Mouse (Mus musculus) T-helper 17 cell (primary cell): Measurements from ENCODE around the gene Sept6.

Source experiments
- in situ Hi-C, 2 experiments: fragments of 300-600 bp; cut with MboI, MseI; formaldehyde crosslinking; loops; 1 replicate in 1 of 2; 2 replicates in 1 of 2; pipeline ENCODE4 v1.15.1; 2025; ENCODE audit warnings: high pct_unique_total_duplicates in 2 of 2

Sept6 gene

DNA sequence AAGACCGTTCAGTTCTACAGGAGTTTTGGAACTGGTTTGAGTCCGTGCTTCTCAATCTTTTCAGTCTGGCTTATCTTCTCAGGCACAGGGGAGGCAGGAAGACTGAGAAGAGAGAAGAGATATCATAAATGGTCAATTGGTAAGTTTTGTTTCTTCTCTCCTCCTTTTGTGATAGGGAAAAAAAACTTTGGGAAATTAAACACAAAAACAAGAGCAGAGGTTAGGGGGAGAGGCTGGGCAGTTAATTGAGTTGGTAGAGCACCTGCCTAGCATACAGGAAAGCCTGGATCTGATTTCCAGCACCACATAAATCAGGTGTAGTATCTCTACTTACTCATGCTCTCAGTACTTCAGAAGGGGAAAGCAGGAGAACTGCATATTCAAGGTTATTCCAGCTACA, at the start of gene Sept6:
Gene Sept6 (minus strand): TSS at position 101 of the 400 bp plus-strand sequence.
- in situ Hi-C loops = no loop called here

DNA sequence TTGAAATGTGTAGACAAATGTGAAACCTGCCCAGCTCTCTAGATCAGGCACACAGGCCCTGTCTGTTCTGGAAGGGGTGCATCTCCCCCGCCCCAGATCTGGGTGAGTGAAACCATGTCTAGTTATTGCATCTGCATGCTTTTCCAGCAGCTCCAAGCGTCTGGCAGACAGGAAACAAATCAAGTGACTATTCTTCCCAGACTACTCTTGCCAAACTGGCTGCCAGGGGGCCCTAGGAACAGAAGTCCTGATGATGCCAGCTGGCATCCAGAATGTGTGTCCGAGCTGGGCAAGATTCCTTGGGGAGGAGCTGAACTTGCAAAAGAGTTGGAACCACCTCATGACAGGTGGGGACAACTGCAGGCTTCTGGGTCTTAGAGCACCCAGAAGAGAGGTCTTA, 36.8 kb upstream of the Sept6 start:
- in situ Hi-C loops = loop anchor here (5.0 to 10.0 kb wide), 2 partner anchors 186 to 204 kb away; no protein-coding TSS in a partner anchor

DNA sequence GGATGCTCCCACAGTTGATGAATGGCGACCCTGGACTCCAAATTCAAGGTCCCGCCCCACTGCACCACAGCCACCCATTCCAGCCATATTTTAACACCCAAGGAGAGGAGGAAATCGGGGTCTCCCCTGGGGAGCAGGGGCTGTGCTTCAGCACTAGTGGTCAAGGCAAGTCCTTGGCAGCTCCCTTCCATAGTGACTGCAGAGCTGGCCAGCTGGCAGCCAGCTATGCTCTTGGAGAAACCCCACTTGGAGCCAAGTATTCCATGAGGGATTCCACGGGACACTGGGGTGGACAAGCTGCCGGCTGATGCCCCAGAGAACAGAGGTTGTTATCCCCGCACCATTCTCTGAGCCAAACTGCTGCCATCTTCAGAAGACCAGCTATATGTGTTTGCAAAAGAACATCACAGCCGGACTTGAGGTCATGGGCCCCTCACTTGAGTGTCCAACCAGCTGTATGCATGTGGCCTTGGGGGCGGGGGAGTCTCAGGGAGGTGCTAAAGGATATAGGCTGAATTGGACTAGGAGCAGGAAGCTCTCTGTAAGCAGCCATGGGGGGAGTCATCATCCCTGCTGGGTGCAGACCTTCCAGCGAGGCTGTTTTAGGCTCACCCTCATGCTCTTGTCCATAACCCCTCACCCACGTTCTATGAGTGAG, 32.2 kb upstream of the Sept6 start:
- in situ Hi-C loops = loop anchor here (5.0 to 10.0 kb wide), 2 partner anchors 91 to 199 kb away; no protein-coding TSS in a partner anchor

DNA sequence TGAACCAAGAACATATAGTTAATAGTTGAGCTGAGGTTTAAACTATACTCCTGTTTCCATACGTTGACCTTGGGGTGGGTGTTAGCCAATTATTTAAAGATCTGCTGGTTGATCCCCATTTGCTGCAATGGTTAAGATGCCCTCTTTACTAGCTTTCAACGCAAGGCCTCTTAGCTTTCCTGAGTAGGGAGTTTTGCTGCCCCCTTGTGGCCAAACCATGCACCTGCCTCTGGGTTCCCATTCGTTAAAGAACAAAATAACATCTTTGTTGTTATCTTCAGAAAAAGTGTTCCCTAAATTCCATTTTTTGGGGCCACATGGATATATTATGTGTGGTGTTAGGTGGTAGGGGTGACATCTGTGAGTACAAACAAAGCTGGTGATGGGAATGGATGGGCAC, 31.1 kb upstream of the Sept6 start:
- in situ Hi-C loops = loop anchor here (5.0 to 10.0 kb wide), 2 partner anchors 90 to 198 kb away; no protein-coding TSS in a partner anchor

DNA sequence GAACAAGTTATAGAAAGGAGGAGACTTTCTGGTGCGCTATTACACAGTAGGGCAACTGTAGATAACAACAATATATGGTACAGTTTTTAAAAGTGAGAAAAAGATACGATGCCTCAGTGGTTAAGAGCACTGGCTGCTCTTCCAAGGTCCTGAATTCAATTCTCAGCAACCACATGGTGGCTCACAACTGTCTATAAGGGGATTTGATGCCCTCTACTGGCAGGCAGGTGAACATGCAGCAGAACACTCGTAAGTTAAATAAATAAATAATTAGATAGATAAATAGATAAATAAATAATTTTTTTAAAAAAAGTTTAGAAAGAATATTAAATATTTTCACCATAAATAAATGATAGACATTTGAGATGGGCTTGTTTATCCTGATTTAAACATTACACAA, 27.5 kb upstream of the Sept6 start:
- in situ Hi-C loops = no loop called here

DNA sequence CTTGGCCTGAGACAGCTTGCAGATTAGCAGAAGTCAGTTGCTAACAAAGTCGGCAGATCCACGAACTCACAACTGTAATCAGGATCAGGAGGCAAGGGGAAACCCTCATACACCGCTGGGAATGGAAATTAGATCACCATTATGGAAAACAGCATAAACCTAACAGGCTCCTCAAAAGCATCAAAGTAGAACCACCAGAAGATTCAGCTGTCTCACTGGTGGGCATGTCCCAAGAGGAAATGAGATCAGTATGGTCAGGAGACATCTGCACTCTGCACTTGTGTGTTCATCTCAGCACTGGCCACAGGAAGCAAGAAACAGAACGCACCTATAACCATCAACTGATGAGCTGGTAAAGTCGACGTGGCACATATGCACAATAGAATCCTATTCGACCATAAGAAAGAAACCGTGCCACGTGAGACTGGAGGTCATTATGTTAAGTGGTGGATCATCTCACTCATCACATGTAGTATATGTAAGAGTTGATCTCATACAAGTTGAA, 26.6 kb upstream of the Sept6 start:
- in situ Hi-C loops = no loop called here

DNA sequence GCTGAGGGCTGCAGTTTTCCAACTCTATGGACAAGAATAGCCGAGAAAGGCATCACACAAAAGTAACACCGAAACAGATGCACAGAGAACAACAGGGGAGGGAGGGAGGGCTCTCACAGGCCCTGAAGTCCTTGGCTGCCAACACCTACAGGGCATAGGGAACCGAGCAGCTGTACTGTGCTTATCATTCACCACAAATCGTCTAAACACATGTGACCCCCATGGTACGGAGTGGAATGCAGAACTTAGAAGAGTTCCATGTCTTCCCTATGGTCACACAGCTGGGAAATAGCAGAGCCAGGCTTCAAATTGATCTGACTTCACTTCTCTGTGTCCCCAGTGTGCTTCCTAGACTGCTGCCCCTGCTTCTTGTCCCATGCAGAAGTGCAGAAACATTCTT, 22.3 kb upstream of the Sept6 start:
- in situ Hi-C loops = loop anchor here in 1 of 2 experiments (5.0 kb wide), 1 partner anchor 87 kb away; no protein-coding TSS in a partner anchor

DNA sequence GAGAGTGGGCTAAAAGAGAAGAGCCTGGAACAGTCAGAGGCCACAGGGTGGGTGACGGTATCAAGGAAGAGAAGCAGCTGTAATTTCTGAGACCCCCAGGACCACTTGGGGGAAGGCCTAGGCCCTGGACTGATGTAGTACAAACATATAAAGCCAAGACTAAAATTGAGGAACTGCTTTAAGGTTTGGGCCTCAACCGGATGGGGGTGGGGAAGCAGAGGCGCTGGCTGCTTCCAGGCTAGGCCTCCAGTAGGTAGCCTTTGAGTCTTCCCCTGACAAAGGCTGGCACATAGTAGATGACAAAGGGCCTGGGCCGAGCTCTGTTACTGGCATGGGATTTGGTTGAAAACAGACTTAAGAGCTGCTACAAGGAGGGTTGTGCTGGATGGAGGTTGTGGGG, 555 bp downstream of the Sept6 start:
- in situ Hi-C loops = no loop called here

DNA sequence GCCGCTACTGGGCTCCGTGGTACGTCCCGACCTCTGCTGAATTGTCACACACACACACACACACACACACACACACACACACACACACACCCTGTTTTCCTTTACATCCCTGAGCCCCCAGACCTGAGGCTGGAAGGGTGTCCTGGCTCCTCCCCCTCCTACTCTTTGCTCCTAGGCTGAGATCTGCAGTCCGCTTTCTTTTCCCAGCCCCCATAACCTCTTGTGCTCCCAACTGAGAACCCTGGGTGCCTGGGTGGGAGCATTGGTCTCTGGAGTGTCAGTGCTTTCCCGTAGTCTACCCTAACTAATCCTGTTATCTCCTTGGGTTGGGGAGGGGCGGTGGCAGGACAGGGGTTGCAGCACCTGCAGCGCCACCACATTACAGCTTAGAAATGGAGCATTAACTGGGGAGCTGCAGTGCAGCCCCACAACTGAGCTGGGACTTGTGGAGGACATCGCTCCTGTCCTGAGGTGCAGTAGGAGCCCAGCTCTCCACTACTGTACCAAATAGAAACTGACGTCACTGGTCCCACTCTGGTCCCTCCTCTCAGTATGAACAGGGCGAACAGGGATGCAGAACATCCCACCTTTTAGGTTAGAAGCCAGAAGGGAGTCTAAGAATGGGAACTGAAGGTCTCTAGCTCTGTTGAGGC, 1.7 kb downstream of the Sept6 start:
- in situ Hi-C loops = loop anchor here (5.0 kb wide), 2 partner anchors 38 to 1088 kb away; no protein-coding TSS in a partner anchor

DNA sequence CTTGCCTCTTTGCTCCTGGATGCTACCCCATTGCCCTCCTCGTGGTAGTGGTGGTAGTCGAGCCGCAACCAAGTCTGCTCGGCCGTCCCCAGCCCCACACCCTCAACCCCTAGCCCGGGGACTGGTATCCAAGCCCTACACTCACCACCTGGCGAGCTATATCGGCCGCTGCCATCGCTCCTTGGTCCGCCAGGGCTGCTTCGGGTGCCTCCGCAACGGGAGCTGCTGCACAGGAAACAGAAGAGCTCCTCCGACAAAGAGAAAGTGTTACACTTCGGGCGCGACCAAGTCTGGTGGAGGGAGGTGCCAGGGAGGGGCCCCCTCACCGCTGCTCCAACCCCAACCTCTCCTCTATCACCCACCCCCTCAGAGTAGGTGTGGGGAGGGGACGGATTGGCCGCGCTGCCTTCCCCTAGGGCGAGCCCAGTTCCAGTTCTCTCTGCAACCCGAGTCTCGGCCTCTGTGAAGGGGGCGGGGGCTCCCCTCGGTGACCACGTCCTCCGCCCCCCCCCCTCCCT, 2.3 kb downstream of the Sept6 start:
- in situ Hi-C loops = loop anchor here (5.0 kb wide), 2 partner anchors 37 to 1087 kb away; no protein-coding TSS in a partner anchor

DNA sequence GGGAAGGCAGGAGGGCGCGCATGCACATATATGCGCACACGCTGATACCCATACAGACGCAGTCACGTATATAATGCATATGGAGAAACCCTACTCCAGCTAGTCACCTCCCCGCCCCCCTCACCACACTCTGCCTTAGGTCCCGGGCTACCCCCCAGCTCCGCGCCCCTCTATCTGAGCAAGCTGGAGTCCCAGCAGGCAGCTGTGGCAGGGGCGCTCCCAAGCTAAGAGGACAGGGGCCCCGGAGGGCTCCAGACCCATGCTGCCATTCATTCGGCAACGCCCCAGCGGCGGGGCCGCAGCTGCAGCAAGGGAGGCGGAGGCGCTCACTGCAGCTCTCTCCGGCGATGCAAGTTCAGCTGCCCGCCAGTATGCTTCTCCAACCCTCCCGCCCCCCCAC, 2.8 kb downstream of the Sept6 start:
- in situ Hi-C loops = loop anchor here (5.0 kb wide), 2 partner anchors 36 to 1086 kb away; no protein-coding TSS in a partner anchor

DNA sequence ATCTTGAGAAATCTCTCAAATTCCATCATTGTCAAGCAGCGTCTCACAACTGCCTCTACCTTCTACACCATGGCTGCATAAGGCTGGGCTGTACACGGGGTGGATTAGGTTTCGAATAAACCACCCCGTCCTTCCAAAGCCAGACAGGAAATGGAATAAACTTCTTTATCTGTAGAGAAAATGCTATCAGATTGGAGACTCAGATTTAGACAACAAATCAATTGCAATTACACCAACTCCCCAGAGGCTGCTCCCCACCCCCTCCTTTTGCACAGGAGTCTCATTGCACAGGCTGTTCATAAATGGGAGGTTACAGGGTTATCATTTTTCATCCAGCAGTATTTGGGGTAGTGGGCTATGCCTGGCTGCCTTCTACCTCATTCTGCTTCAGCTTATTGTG, 3.7 kb downstream of the Sept6 start:
- in situ Hi-C loops = loop anchor here (5.0 kb wide), 2 partner anchors 36 to 1086 kb away; no protein-coding TSS in a partner anchor

DNA sequence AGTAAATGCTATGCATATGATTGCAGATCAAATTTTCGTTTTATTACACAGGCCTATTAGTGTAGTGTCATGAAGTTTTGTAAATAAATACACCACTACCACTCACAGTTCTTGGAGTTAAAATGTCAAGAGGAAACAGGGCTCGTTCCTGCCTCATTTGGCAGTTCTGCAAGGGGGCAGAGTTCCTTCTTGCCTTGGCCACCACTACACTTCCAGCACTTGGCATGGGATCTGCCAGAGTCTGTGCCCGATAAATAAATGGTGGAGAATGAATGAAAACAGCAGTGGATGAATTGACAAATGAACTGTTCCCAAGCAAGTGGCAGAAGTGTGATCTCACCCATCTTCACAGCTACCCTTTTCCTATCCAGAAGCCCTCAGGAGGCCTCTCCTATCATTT, 6.6 kb downstream of the Sept6 start:
- in situ Hi-C loops = loop anchor here (5.0 kb wide), 2 partner anchors 33 to 1083 kb away; no protein-coding TSS in a partner anchor

DNA sequence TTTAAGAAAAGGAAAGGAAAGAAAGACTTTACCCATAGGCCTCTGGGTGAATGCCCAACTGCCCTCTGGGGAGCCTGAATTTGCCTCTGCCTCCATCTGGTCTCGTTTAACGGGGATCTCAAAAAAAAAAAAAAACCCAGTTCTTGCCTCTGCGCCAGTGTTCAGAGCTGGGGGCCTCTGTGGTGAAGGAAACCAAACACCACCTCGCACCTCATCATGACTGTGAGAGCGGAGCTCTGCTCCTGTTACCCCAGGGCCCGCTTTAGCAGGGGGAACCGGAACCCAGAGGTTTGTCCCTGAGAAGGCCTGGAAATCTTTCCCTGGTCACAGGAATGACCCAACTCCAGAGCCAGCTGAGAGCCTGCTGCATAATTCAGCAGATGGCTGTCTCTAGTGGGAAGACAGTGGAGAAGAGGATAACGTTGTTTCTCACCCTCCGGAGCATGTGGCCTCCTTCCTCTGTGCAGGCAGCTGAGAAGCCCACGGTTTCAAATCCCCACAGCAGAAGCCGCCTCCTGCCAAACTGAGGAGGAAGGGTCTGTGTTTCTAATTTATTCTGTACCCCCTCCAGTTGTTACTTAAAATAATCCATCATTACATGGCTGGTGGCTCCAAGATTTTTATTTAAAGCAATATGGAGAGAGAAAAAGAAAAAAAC, 7.8 kb downstream of the Sept6 start:
- in situ Hi-C loops = no loop called here

DNA sequence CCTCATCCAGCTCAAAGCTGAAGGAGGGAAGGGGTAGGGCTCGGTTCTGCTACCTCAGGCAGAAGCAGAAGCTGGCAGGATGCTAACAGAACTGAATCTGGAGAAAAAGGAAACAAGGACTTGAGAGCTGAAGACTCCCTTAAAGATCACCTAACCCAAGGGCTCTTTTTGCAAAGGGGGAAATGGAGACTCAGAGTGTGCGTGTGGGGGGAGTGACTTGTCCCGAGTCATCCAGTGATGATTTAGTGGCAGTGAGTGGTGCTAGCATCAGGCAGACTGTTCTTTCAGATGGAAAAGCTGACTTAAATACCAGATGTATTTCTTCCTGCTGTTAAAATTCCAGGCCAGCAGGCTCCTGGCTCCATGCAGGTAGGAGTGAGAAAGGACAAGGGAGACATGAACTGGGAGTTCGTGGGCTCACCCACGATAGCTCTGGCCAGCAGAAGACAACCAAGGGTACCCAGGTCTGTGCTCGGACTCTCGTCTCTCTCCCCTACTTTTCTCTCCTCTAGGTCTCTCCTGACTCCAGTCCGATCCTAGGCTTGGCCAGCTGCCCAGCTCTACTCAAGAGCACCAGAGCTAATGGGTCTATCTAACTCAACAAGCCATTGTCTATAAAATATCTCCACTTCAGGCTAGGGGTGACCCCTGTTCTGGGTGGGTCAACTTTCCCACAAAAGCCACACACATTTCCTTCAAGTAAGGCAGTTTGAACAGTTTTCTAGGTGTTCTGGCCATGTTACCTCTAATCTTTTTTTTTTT, 8.5 kb downstream of the Sept6 start:
- in situ Hi-C loops = no loop called here

DNA sequence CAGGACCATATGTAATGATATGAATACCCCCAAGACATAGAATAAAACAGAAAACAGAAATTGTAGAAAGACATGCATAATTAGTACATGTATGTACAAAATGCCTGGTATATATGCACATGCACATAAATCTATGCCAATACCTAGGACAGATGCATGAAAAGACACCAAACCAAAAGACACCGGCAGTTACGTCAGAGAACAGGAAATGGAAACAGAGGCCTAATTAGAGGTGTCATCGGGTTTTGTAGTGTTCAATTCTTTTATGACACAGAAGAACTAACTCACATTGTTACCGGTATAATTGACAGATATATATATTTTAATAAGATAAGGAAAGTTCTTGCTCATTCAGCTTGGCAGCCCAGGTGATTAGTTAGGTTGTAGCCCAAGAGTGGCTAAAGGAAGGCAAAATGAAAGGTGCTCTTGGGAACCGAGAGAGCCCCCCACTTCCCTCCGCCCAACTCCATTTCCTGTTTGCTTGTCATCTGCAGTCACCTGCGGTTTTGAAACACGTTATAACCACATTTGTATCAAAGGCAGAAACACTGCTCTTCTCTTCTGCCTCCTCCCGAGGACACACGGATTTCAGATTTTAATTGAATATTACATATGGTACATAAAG, 10.9 kb downstream of the Sept6 start:
- in situ Hi-C loops = no loop called here

DNA sequence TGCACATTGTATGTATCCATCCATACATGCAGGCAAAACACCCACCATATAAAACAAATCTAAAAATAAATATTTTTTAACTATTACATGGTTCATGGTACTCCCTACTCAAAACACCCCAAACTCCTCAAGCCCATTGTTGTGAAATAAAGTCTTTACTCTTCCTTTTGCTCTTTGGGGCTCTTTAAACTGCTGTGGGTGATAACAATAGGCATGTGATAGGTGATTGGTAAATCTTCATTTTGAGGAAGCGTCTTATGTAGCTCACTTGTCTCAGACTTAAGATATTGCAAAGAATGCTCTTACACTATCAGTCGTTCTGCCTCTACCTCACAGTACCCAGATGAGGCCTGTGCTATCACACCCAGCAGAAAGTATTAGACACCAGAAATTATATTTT, 13.7 kb downstream of the Sept6 start:
- in situ Hi-C loops = no loop called here

DNA sequence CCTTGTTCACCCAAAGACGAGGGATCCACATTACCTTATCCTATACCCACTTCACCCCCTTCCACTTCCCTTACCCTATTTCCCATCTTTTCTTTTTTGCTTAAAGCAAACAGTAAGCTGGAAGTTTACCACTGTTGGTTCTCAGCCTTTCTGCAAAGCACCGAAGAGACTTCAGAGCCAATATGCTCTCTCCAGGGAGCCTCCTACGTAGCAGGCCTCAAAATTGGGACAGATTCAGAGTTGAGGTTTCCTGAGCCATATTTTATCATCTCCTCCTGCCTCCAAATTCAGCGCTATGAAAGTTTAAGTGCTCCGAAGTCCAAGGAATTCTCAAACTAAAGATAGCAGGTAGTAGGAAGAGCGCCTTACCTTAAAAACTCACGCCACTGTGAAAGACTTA, 14.6 kb downstream of the Sept6 start:
- in situ Hi-C loops = no loop called here

DNA sequence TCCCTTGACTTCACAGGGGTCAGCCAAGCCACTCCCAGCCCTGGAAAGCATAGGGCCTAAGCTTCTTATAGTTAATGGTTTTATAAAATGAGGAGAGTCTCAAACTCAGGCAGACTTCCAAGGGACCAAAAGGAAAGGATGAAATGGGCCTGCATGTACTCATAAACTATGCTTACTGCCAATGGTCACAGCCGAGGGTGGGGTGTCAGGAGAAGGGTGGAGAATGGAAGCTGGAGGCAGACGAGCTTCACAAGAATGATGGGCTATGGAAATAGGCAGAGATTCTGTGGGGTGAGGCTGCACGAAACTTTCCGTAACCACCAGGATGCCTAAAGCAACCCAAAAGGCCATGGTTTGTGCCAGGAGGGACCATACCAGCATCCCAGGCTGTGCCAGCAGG, 15.3 kb downstream of the Sept6 start:
- in situ Hi-C loops = no loop called here

DNA sequence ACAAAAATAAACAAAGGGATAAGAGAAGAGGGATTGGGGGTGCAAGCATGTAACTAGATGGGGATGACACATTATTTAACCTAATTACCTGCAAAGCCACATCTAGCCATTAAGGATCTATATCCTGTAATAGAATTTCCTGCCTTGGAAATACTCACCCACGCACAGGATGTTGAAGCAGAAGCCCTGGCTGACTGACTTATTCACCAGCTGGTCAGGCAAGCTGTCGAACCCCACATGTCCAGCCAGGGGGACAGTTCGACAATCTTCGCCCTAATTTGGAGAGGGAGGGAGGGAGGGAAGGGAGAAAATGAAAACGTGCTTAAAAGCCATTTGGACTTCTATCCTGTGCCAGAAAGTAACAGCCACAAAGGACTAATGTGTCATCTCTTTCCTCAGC, 16.7 kb downstream of the Sept6 start:
- in situ Hi-C loops = no loop called here
